In genomic region chr10:11208670-11209069, GRCm38 (mm10) we compare ENCODE assay signal across 20 mouse cellular contexts.
"Had no signal": no experiment of that assay in that cellular context is flagged by ENCODE, and none has a peak within 500 bp of the region (broad histone marks: within the 10 kb centered on the region; RNA-seq: fewer than 3 reads in every experiment).

No protein-coding gene starts in this region.

- H3K9me3 ChIP-seq: limb, embryonic 13.5 days; liver, embryonic 15.5 days; lung, embryonic 15.5 days; neural tube, embryonic 12.5 days had no signal

- DNase-seq: kidney, adult 8-10 months; kidney, postnatal 36 days; layer of hippocampus, adult 9-11 months; layer of hippocampus, postnatal 36 days; left cerebral cortex, postnatal 4 days; lung, postnatal 14 days; midbrain, embryonic 14.5 days; retina, postnatal 1 day; right cerebral cortex, postnatal 4 days; spleen, adult 18-20 months; thymus, adult 18-20 months; thymus, postnatal 14 days had no signal

- H3K27ac ChIP-seq: kidney, postnatal 0 days; limb, embryonic 13.5 days; liver, embryonic 15.5 days; lung, embryonic 15.5 days; macrophage; neural tube, embryonic 12.5 days had no signal

- H3K27me3 ChIP-seq: limb, embryonic 13.5 days; liver, embryonic 15.5 days; lung, embryonic 15.5 days; neural tube, embryonic 12.5 days had no signal

- H3K4me1 ChIP-seq: limb, embryonic 13.5 days; liver, embryonic 15.5 days; lung, embryonic 15.5 days; neural tube, embryonic 12.5 days had no signal

- H3K9ac ChIP-seq: limb, embryonic 13.5 days; liver, embryonic 15.5 days; lung, embryonic 15.5 days; neural tube, embryonic 12.5 days had no signal

- ATAC-seq: intestine, postnatal 0 days had no signal

- H3K4me3 ChIP-seq: limb, embryonic 13.5 days; liver, embryonic 15.5 days; lung, embryonic 15.5 days; myocyte; neural tube, embryonic 12.5 days had no signal

- H3K4me2 ChIP-seq: limb, embryonic 13.5 days; liver, embryonic 15.5 days; lung, embryonic 15.5 days; neural tube, embryonic 12.5 days had no signal
